Mouse (Mus musculus) intestine, postnatal 0 days (tissue): ENCODE data around the gene Usp2. TPM values are rescaled to one million over a fixed set of nuclear protein-coding genes. Genes with fewer than 3 reads are reported as not detected.

ENCODE experiments used
- ATAC-seq: fragments of 200-750 bp; cut with Nextera tagmentation; 2 replicates; pipeline ENCODE4 v1.8.0; 2017; ENCODE audit warnings: mild to moderate bottlenecking, moderate TSS enrichment, moderate library complexity
- H3K27ac ChIP-seq: fragments of 300-500 bp; sonication (generic); 2 replicates; pipeline ENCODE4 v1.5.1; 2014; ENCODE audit warnings: mild to moderate bottlenecking, low read depth, low read length, moderate library complexity
- H3K27me3 ChIP-seq: fragments of 300-500 bp; sonication (generic); replicated peaks from 2 replicates; pipeline ENCODE4 v1.6.1; 2014; ENCODE audit warnings: low read length, mixed read lengths; ENCODE audit not compliant: control insufficient read depth, insufficient read depth
- H3K36me3 ChIP-seq: fragments of 300-500 bp; sonication (generic); 2 replicates; pipeline ENCODE4 v1.6.1; 2014; ENCODE audit warnings: mild to moderate bottlenecking, moderate library complexity; ENCODE audit not compliant: control insufficient read depth, insufficient read depth
- H3K4me1 ChIP-seq: fragments of 300-500 bp; sonication (generic); replicated peaks from 2 replicates; pipeline ENCODE4 v1.6.1; 2014; ENCODE audit warnings: antibody characterized with exemption, low read length, mixed read lengths; ENCODE audit not compliant: control insufficient read depth, insufficient read depth
- H3K4me2 ChIP-seq: fragments of 300-500 bp; sonication (generic); replicated peaks from 2 replicates; pipeline ENCODE4 v1.6.1; 2014; ENCODE audit warnings: low read depth, mild to moderate bottlenecking, moderate library complexity
- H3K4me3 ChIP-seq: fragments of 300-500 bp; sonication (generic); 2 replicates; pipeline ENCODE4 v1.5.1; 2014; ENCODE audit warnings: low read depth, low read length
- H3K9ac ChIP-seq: fragments of 300-500 bp; sonication (generic); 2 replicates; pipeline ENCODE4 v1.6.1; 2014; ENCODE audit warnings: mild to moderate bottlenecking, low read depth, low read length
- H3K9me3 ChIP-seq: fragments of 300-500 bp; sonication (generic); 2 replicates; pipeline ENCODE4 v1.6.1; 2016; ENCODE audit warnings: mixed run types; ENCODE audit not compliant: control insufficient read depth
- CTCF ChIP-seq: sonication (generic); IDR thresholded peaks from 2 replicates; pipeline ENCODE4 v1.5.1; 2016; ENCODE audit warnings: low read depth, mild to moderate bottlenecking, control low read depth, antibody characterized with exemption, moderate library complexity
- WGBS: fragments of 180-500 bp; shearing (Covaris S2); extraction: QIAGEN DNeasy Blood & Tissue Kit; methylation state at CpG from one replicate; pipeline ENCODE4 v1.1.7; 2014; 5-methylcytosine and 5-hydroxymethylcytosine counted together
- polyA plus RNA-seq: library from polyadenylated mRNA; unstranded; fragments of >200 nt; fragmentation: Nextera tagmentation; extraction: Ambion mirVana; gene quantifications from 2 replicates; pipeline ENCODE4 v1.2.1, GENCODE M21; 2015

The Usp2 gene
- polyA plus RNA-seq, 1 experiment from 2014 or later = 10.4 TPM

DNA sequence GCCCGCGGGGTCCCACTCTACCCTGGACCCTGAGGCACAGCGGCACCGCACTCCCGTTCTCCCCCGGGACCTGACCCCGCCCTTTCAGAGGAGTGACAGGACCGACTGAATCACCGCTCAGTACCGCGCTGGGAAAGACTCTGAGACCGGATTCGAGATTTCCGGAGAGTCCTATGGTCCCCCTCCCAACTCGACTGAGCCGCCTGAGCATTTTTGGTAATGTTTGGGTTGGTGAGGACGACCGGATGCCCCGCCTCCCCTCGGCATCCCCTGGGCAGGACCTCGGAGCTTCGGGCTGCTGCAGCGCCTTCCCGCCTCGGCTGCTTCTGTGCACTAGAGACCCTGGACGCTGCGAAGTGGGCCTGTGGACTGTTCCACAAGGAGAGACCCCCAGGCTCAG, 63.2 kb downstream of the Usp2 start:
- Histone ChIP-seq H3K4me2 (peak overlapping the region; percentile 62), H3K4me1 (0 out of 2 replicates have a peak, but pooled peaks cover 4% of the 10 kb centered on the region), H3K36me3 (no peaks in the 10 kb centered on the region), H3K27ac (peak overlapping the region; percentile 66), H3K27me3 (peaks cover 22% of the 10 kb centered on the region), H3K9me3 (no peaks in the 10 kb centered on the region), H3K9ac (peak overlapping the region; percentile 23), H3K4me3 (peak overlapping the region; percentile 39)
- under 1% methylated on average over 27 of the region's 27 CpGs for WGBS
- 0 out of 2 replicates have a peak, but pooled peaks have one; percentile 1 for TF ChIP-seq CTCF
- ATAC-seq = peak; percentile 53

DNA sequence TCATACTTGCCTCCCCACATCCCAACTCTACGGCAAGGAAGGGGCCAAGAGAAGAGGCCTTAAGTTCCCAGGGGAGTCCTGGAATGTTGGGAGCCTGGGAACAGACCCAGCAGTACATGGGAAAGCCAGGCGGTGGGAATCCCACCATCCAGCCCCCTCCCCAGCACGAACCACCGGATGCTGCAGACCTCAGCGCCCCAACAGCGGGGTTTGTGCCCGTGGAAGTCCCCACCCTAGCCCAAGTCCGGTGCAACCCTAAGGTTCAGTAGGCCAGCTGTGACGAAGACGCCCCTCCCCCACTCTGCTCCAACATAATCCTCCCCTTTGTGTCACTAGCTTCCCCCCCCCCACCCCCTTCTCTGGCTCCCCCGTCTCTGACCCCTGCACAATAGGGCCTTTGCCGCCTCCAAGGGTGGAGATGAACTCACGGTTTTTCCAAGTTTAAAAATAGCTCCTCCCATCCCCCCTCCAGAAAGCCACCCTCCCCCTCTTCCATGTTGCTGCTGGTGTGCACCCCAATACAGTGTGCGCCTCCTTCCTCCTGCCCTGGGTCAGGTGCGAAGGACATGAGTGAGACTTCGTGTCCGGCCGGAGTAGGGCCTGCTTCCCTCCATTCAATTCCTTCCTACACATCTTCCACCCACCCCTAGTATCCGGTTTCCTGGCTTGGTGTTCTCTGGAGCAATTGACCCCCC, 63.9 kb downstream of the Usp2 start:
- TF ChIP-seq CTCF = no peak
- H3K9ac ChIP-seq = no peak overlapping the region
- no peaks in the 10 kb centered on the region for H3K36me3 ChIP-seq
- peak overlapping the region; percentile 62 for H3K4me2 ChIP-seq
- WGBS = 31% methylated on average over 19 of the region's 19 CpGs
- ATAC-seq = peak; percentile 12; the same call in 1 of the 2 replicates
- peaks cover 24% of the 10 kb centered on the region for H3K27me3 ChIP-seq
- H3K9me3 ChIP-seq = no peaks in the 10 kb centered on the region
- peak overlapping the region; percentile 39 for H3K4me3 ChIP-seq
- H3K4me1 ChIP-seq = 0 out of 2 replicates have a peak, but pooled peaks cover 4% of the 10 kb centered on the region
- peak overlapping the region; percentile 66 for H3K27ac ChIP-seq

DNA sequence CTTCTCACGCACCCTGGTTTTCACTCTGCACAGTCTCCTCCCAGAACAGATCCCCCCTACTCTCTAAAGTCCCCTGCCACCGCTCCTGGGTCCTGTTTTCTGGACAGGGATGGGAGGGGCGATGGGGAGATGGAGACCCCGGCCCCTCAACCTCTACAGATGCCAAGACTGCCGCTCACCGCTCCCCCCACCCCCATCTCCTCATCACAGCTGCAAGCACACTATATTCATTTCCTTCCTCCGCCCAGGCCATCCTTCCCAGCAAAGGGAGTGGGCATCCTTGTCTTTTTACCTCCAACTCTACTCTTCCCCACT, 64.4 kb downstream of the Usp2 start:
- H3K4me1 ChIP-seq = 0 out of 2 replicates have a peak, but pooled peaks cover 2% of the 10 kb centered on the region
- ATAC-seq = no peak
- H3K27ac ChIP-seq = peak overlapping the region; percentile 66; the same call in 1 of the 2 replicates
- peaks cover 27% of the 10 kb centered on the region for H3K27me3 ChIP-seq
- WGBS = 51% methylated on average over 7 of the region's 7 CpGs
- no peak overlapping the region for H3K9ac ChIP-seq
- TF ChIP-seq CTCF = no peak
- no peak overlapping the region for H3K4me2 ChIP-seq
- no peaks in the 10 kb centered on the region for H3K9me3 ChIP-seq
- no peaks in the 10 kb centered on the region; the same call in 1 of the 2 replicates for H3K36me3 ChIP-seq
- H3K4me3 ChIP-seq = no peak overlapping the region

DNA sequence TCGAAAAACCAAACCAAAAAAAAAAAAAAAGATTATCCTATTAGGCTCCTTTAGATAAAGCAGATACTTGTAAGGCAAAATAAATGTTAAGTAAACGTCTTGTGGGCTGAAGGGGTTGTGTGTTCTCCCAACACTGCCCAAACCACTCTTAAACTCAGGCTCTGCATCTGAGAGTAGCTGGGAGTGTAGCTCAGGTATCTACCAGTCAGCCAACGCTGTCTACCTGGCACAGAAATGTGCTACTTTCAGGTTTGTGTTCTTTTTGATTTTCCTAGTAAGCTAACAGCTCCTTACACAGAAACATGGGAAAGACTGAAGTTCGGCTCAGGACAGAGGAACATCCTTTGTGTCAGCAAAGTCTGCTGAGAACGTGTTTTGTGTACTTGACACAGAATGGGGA, 65.4 kb downstream of the Usp2 start:
- no peak overlapping the region for H3K4me3 ChIP-seq
- H3K4me2 ChIP-seq = no peak overlapping the region
- no peaks in the 10 kb centered on the region; the same call in 1 of the 2 replicates for H3K36me3 ChIP-seq
- TF ChIP-seq CTCF = no peak
- no peak overlapping the region for H3K9ac ChIP-seq
- ATAC-seq = no peak
- H3K27me3 ChIP-seq = peaks cover 29% of the 10 kb centered on the region
- H3K4me1 ChIP-seq = no peaks in the 10 kb centered on the region
- WGBS = 65% methylated on average over 5 of the region's 5 CpGs
- no peaks in the 10 kb centered on the region for H3K9me3 ChIP-seq
- H3K27ac ChIP-seq = no peak overlapping the region

DNA sequence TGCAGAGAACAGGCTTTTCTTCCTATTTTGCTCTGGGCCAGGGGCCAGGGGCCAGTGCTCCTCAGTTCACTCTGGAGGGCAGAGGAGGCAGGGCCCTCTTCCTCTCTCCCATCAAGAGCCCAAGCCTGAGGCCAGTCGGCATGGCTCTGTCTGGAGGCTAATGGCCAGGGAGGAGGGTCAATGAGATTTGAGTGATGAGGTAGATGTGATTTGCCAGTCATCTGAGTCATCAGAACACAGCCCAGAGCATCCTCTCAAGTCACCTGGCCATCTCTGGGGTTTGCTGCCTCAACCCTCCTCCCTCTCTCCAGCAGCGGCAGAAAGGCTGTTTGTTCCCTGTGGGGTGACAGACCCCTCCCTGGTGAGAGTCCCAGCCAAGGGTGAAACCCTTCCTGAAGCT, 66.5 kb downstream of the Usp2 start:
- Histone ChIP-seq H3K4me1 (no peaks in the 10 kb centered on the region), H3K9ac (0 out of 2 replicates have a peak overlapping the region, but pooled peaks have one; percentile 66), H3K27ac (peak overlapping the region; percentile 73; the same call in 1 of the 2 replicates), H3K36me3 (no peaks in the 10 kb centered on the region; the same call in 1 of the 2 replicates), H3K4me2 (peak overlapping the region; percentile 86), H3K27me3 (peaks cover 29% of the 10 kb centered on the region), H3K9me3 (no peaks in the 10 kb centered on the region), H3K4me3 (peak overlapping the region; percentile 65; the same call in 1 of the 2 replicates)
- ATAC-seq = no peak
- no peak for TF ChIP-seq CTCF
- WGBS = 31% methylated on average over 2 of the region's 2 CpGs

DNA sequence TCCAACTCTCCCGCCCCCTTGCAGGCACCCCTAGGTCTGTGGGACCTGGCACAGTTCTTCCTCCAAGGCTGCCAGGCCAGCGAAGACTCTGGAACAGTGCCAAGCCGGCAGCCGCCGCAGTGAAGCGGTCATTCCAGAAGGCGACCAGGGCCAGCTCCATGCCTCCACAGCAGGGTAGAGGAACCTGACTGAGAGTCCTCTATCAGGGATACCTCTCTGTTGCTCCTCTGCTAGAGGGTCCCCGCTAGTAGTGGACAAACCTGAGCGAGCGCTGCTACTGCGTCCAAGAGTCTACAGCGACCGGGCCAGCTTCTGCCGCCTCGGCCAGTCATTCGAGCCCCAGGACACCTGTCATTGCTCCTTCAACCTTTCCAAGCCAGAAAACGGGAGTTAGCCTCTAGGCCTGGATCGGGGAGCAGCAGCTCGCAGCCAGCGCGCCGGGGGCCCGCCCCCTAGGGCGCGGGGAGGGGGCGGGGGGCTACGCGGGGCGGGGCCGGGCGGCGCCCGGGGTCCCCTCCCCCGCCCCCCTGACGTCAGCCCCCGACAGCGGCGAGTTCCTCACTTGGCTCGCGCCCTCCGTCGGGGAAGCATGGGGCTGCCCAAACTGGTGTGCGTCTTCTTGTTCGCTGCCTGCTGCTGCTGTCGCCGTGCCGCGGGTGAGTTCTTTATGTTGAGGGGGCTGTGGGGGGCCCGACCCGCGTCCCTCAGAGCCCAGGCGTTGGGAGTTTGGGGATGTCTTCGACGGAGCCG, 67.5 kb downstream of the Usp2 start, which contains the start of gene Mcam:
Mcam (plus strand) TSS at position 369 of the 750 bp plus-strand sequence.
- Histone ChIP-seq H3K9me3 (no peaks in the 10 kb centered on the region), H3K4me2 (peak within 1 kb of the TSS; percentile 86), H3K27me3 (peaks cover 29% of the 10 kb centered on the region), H3K36me3 (peaks cover 6% of the 10 kb centered on the region; the same call in 1 of the 2 replicates), H3K4me3 (peak within 1 kb of the TSS; percentile 65), H3K9ac (peak within 1 kb of the TSS; percentile 66), H3K4me1 (no peaks in the 10 kb centered on the region), H3K27ac (peak within 1 kb of the TSS; percentile 73)
- no peak for TF ChIP-seq CTCF
- ATAC-seq = no peak
- 2% methylated on average over 43 of the region's 55 CpGs for WGBS
